Mouse (Mus musculus) MEL (cell line): ENCODE data around the gene Cmas. TPM values are rescaled to one million over a fixed set of nuclear protein-coding genes. Genes with fewer than 3 reads are reported as not detected.

Experiments used
- DNase-seq: peaks from one replicate; pipeline ENCODE4 v3.0.0; 2011; ENCODE audit warnings: low read depth, low spot score
- H3K27ac ChIP-seq: 2 replicates; pipeline ENCODE4 v1.5.1; 2012; ENCODE audit warnings: low read depth, mild to moderate bottlenecking, control low read depth, low read length, moderate library complexity; ENCODE audit not compliant: control insufficient read depth
- H3K27me3 ChIP-seq, 2 experiments: fragments of 150-350 bp in 1 of 2; sonication (generic) in 1 of 2; 2 replicates each; pipeline ENCODE4 v1.6.1; 2012; ENCODE audit warnings: low read length in 2 of 2, mild to moderate bottlenecking in 2 of 2, improper control_type of control experiment in 1 of 2, moderate library complexity in 1 of 2; ENCODE audit not compliant: insufficient read depth in 2 of 2, control insufficient read depth in 1 of 2
- H3K36me3 ChIP-seq, 2 experiments: 2 replicates each; pipeline ENCODE4 v1.6.1; 2012 to 2014; ENCODE audit warnings: low read length in 2 of 2, improper control_type of control experiment in 1 of 2, inconsistent platforms in 1 of 2, mild to moderate bottlenecking in 1 of 2; ENCODE audit not compliant: insufficient read depth in 2 of 2, control insufficient read depth in 1 of 2
- H3K4me1 ChIP-seq, 2 experiments: fragments of 150-350 bp in 1 of 2; sonication (generic) in 1 of 2; 2 replicates each; pipeline ENCODE4 v1.6.1; 2012; ENCODE audit warnings: low read length in 2 of 2, improper control_type of control experiment in 1 of 2, mild to moderate bottlenecking in 1 of 2; ENCODE audit not compliant: insufficient read depth in 2 of 2, control insufficient read depth in 1 of 2
- H3K4me3 ChIP-seq, 2 experiments: fragments of 150-350 bp in 1 of 2; sonication (generic) in 1 of 2; 2 replicates each; pipeline ENCODE4 v1.5.1; 2012; ENCODE audit warnings: low read depth in 2 of 2, low read length in 2 of 2, mild to moderate bottlenecking in 2 of 2, moderate library complexity in 2 of 2, control low read depth in 1 of 2, improper control_type of control experiment in 1 of 2; ENCODE audit not compliant: control insufficient read depth in 1 of 2, insufficient read depth in 1 of 2
- H3K79me2 ChIP-seq: 2 replicates; pipeline ENCODE4 v1.6.1; 2012; ENCODE audit warnings: mild to moderate bottlenecking, low read length, moderate library complexity; ENCODE audit not compliant: control insufficient read depth, poor library complexity, insufficient read depth
- H3K9ac ChIP-seq: 2 replicates; pipeline ENCODE4 v1.6.1; 2012; ENCODE audit warnings: low read depth, mild to moderate bottlenecking, control low read depth, low read length, moderate library complexity; ENCODE audit not compliant: control insufficient read depth, poor library complexity, severe bottlenecking
- H3K9me3 ChIP-seq: fragments of 150-350 bp; sonication (generic); replicated peaks from 2 replicates; pipeline ENCODE4 v1.6.1; 2012; ENCODE audit warnings: mild to moderate bottlenecking, low read length, improper control_type of control experiment, moderate library complexity; ENCODE audit not compliant: insufficient read depth
- BHLHE40 ChIP-seq: IDR thresholded peaks from 2 replicates; pipeline ENCODE4 v1.6.1; 2012; ENCODE audit warnings: low read depth, mild to moderate bottlenecking, inconsistent platforms, low read length, improper control_type of control experiment, borderline replicate concordance
- CHD2 ChIP-seq: IDR thresholded peaks from 2 replicates; pipeline ENCODE4 v1.6.1; 2011; ENCODE audit warnings: low read length, improper control_type of control experiment
- CTCF ChIP-seq, 3 experiments: IDR thresholded peaks in 2 of 3; conservative IDR thresholded peaks in 1 of 3; 2 replicates each; pipeline ENCODE4 v1.5.1; 2011 to 2012; ENCODE audit warnings: low read length in 3 of 3, low read depth in 2 of 3, mild to moderate bottlenecking in 2 of 3, improper control_type of control experiment in 1 of 3, inconsistent platforms in 1 of 3, mixed read lengths in 1 of 3, moderate library complexity in 1 of 3; ENCODE audit not compliant: control insufficient read depth in 1 of 3, insufficient read depth in 1 of 3, poor library complexity in 1 of 3, severe bottlenecking in 1 of 3
- E2F4 ChIP-seq: IDR thresholded peaks from 2 replicates; pipeline ENCODE4 v1.6.1; 2011; ENCODE audit warnings: low read depth, low read length, improper control_type of control experiment, borderline replicate concordance
- ELF1 ChIP-seq: IDR thresholded peaks from 2 replicates; pipeline ENCODE4 v1.6.1; 2014; ENCODE audit warnings: low read depth, mild to moderate bottlenecking, inconsistent platforms, low read length, improper control_type of control experiment, moderate library complexity
- EP300 ChIP-seq, 2 experiments: IDR thresholded peaks; 2 replicates each; pipeline ENCODE4 v1.6.1; 2011; ENCODE audit warnings: improper control_type of control experiment in 2 of 2, low read length in 2 of 2, low read depth in 1 of 2, mild to moderate bottlenecking in 1 of 2
- ETS1 ChIP-seq: IDR thresholded peaks from 2 replicates; pipeline ENCODE4 v1.6.1; 2012; ENCODE audit warnings: low read depth, mild to moderate bottlenecking, inconsistent platforms, low read length, improper control_type of control experiment, moderate library complexity
- GATA1 ChIP-seq: IDR thresholded peaks from 2 replicates; pipeline ENCODE4 v1.6.1; 2011; ENCODE audit warnings: low read depth, low read length, improper control_type of control experiment
- HCFC1 ChIP-seq: IDR thresholded peaks from 2 replicates; pipeline ENCODE4 v1.6.1; 2012; ENCODE audit warnings: low read depth, mild to moderate bottlenecking, inconsistent platforms, low read length, improper control_type of control experiment, moderate library complexity
- KAT2A ChIP-seq: conservative IDR thresholded peaks from 2 replicates; pipeline ENCODE4 v1.6.1; 2012; ENCODE audit warnings: low read depth, low read length, improper control_type of control experiment, inconsistent platforms
- MAZ ChIP-seq: IDR thresholded peaks from 2 replicates; pipeline ENCODE4 v1.6.1; 2012; ENCODE audit warnings: low read depth, mild to moderate bottlenecking, inconsistent platforms, low read length, improper control_type of control experiment
- MEF2A ChIP-seq: IDR thresholded peaks from 2 replicates; pipeline ENCODE4 v1.6.1; 2014; ENCODE audit warnings: low read depth, mild to moderate bottlenecking, inconsistent platforms, low read length, improper control_type of control experiment; ENCODE audit not compliant: poor library complexity, insufficient replicate concordance, severe bottlenecking; ENCODE audit errors: extremely low read depth
- MXI1 ChIP-seq: IDR thresholded peaks from 2 replicates; pipeline ENCODE4 v1.6.1; 2011; ENCODE audit warnings: mild to moderate bottlenecking, low read depth, low read length, improper control_type of control experiment
- MYC ChIP-seq: IDR thresholded peaks from 2 replicates; pipeline ENCODE4 v1.6.1; 2011; ENCODE audit warnings: low read depth, mild to moderate bottlenecking, low read length, improper control_type of control experiment, moderate library complexity
- NRF1 ChIP-seq: IDR thresholded peaks from 2 replicates; pipeline ENCODE4 v1.6.1; 2014; ENCODE audit warnings: low read depth, mild to moderate bottlenecking, inconsistent platforms, low read length, improper control_type of control experiment, moderate library complexity; ENCODE audit not compliant: poor library complexity, insufficient read depth, severe bottlenecking
- POLR2A ChIP-seq, 2 experiments: IDR thresholded peaks; 2 replicates each; pipeline ENCODE4 v1.6.1; 2011 to 2012; ENCODE audit warnings: low read length in 2 of 2, mild to moderate bottlenecking in 2 of 2, control low read depth in 1 of 2, improper control_type of control experiment in 1 of 2, low read depth in 1 of 2, moderate library complexity in 1 of 2; ENCODE audit not compliant: control insufficient read depth in 1 of 2, insufficient read depth in 1 of 2, poor library complexity in 1 of 2
- POLR2AphosphoS2 ChIP-seq: IDR thresholded peaks from 2 replicates; pipeline ENCODE4 v1.6.1; 2011; ENCODE audit warnings: low read length, improper control_type of control experiment
- RAD21 ChIP-seq: IDR thresholded peaks from 2 replicates; pipeline ENCODE4 v1.6.1; 2011; ENCODE audit warnings: mild to moderate bottlenecking, low read depth, low read length, improper control_type of control experiment
- RCOR1 ChIP-seq: IDR thresholded peaks from 2 replicates; pipeline ENCODE4 v1.6.1; 2012; ENCODE audit warnings: low read depth, mild to moderate bottlenecking, inconsistent platforms, low read length, improper control_type of control experiment
- SIN3A ChIP-seq: IDR thresholded peaks from 2 replicates; pipeline ENCODE4 v1.6.1; 2012; ENCODE audit warnings: low read length, improper control_type of control experiment, inconsistent platforms
- SMC3 ChIP-seq: IDR thresholded peaks from 2 replicates; pipeline ENCODE4 v1.6.1; 2011; ENCODE audit warnings: low read depth, low read length, improper control_type of control experiment
- TBP ChIP-seq: IDR thresholded peaks from 2 replicates; pipeline ENCODE4 v1.8.0; 2011; ENCODE audit warnings: low read depth, low read length, improper control_type of control experiment
- USF1 ChIP-seq: IDR thresholded peaks from 2 replicates; pipeline ENCODE4 v1.6.1; 2014; ENCODE audit warnings: low read depth, mild to moderate bottlenecking, inconsistent platforms, low read length, improper control_type of control experiment, moderate library complexity
- ZC3H11A ChIP-seq: IDR thresholded peaks from 2 replicates; pipeline ENCODE4 v1.6.1; 2012; ENCODE audit warnings: low read depth, mild to moderate bottlenecking, inconsistent platforms, low read length, improper control_type of control experiment
- ZNF384 ChIP-seq: IDR thresholded peaks from 2 replicates; pipeline ENCODE4 v1.6.1; 2012; ENCODE audit warnings: low read depth, mild to moderate bottlenecking, inconsistent platforms, low read length, improper control_type of control experiment
- polyA plus RNA-seq, 2 experiments: library from polyadenylated mRNA; stranded (reverse) in 1 of 2; unstranded in 1 of 2; fragments of >175 nt in 1 of 2; fragments of >200 nt in 1 of 2; gene quantifications; 2 replicates each; pipeline versions ENCODE4 v1.2.1 to v1.2.4; 2012; ENCODE audit warnings: low replicate concordance in 2 of 2, low read depth in 1 of 2; ENCODE audit not compliant: insufficient read length in 2 of 2, insufficient read depth in 1 of 2, missing spikeins in 1 of 2
- total RNA-seq: library from RNA; depleted of rRNA; stranded (reverse); fragments of 300-350 nt; gene quantifications from 2 replicates; pipeline ENCODE4 v1.2.3, GENCODE M21; 2012

Gene Cmas
- total and polyA plus RNA-seq, 3 experiments: 29.4 to 55.0 TPM; not detected in 1

- no peak for DNase-seq
- Histone ChIP-seq H3K9ac (no peak overlapping the region), H3K4me3 (no peak overlapping the region), H3K27me3 (peaks cover 4 to 10% of the 10 kb centered on the region in 2 experiments), H3K36me3 (no peaks in the 10 kb centered on the region), H3K79me2 (no peaks in the 10 kb centered on the region), H3K27ac (no peak overlapping the region), H3K9me3 (no peaks in the 10 kb centered on the region), H3K4me1 (no peaks in the 10 kb centered on the region)
- no peak for TF ChIP-seq POLR2A (IDR thresholded peaks at IDR 0.05; ENCODE audit: control insufficient read depth in 1 of 2, insufficient read depth in 1 of 2, low read depth in 1 of 2, low read length in 2 of 2, poor library complexity in 1 of 2)
- no peak for TF ChIP-seq ETS1
- no peak for TF ChIP-seq HCFC1
- TF ChIP-seq CTCF (IDR thresholded peaks at IDR 0.05 in 2 of 3, conservative IDR thresholded peaks at IDR 0.05 in 1 of 3; ENCODE audit: control insufficient read depth in 1 of 3, insufficient read depth in 1 of 3, low read depth in 2 of 3, low read length in 3 of 3, poor library complexity in 1 of 3, severe bottlenecking in 1 of 3): no peak
- TF ChIP-seq MAZ: no peak
- no peak for TF ChIP-seq TBP
- no peak for TF ChIP-seq USF1
- TF ChIP-seq MXI1: no peak
- TF ChIP-seq SMC3: no peak
- no peak for TF ChIP-seq GATA1
- TF ChIP-seq SIN3A: no peak
- TF ChIP-seq POLR2AphosphoS2: no peak
- TF ChIP-seq ELF1: no peak
- TF ChIP-seq EP300 (IDR thresholded peaks at IDR 0.05; ENCODE audit: low read depth in 1 of 2, low read length in 2 of 2): no peak
- no peak for TF ChIP-seq KAT2A
- TF ChIP-seq E2F4: no peak
- TF ChIP-seq BHLHE40: no peak
Observed at GRCm38 (mm10) chr6:142732567-142733290, 23.8 kb upstream of the Cmas start.

DNA sequence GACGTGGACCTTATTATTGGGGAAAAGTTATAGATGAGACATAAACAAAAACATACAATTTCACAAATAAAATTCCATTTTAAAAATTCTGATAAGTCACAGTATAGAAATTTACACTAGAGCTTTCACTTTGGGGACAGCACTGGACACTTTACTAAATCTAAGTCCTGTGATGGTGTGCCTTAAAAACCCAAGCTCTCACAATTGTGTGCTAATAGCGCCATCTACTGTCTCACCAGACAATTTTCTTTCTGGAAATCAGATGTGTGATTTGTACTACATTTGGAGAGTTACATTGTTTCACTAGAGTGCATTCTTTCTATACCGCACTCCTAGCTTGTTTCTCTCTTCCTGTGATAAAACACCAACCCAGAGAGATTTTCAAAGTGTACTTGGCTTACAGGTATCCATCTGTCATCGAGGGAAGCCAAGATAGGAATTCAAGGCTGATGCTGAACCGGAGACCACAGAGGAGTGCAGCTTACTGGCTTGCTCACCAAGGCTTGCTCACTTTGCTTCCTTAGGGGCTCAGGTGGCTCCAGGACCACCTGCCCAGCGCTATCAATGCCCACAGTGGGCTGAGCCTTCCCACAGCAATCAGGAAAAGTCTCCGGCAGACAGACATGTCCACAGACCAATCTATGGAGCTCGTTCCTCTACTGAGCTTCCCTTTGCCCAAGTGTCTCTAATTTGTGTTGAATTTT lies 21.0 kb upstream of the Cmas start:
- H3K27me3 ChIP-seq: peaks cover 1 to 3% of the 10 kb centered on the region in 2 experiments; a peak in 2 of 4 replicates
- DNase-seq: peak; percentile 60
- no peaks in the 10 kb centered on the region for H3K36me3 ChIP-seq
- H3K79me2 ChIP-seq: no peaks in the 10 kb centered on the region
- no peak overlapping the region for H3K27ac ChIP-seq
- H3K9ac ChIP-seq: no peak overlapping the region
- TF ChIP-seq RAD21: peak; percentile 96
- peak; percentile 37 to 86 (median 55) for TF ChIP-seq CTCF (IDR thresholded peaks at IDR 0.05 in 2 of 3, conservative IDR thresholded peaks at IDR 0.05 in 1 of 3; ENCODE audit: control insufficient read depth in 1 of 3, insufficient read depth in 1 of 3, low read depth in 2 of 3, low read length in 3 of 3, poor library complexity in 1 of 3, severe bottlenecking in 1 of 3)
- TF ChIP-seq ZNF384: no peak
- TF ChIP-seq E2F4: no peak
- TF ChIP-seq SMC3: peak; percentile 91
- TF ChIP-seq ELF1: no peak
- no peak for TF ChIP-seq CHD2
- TF ChIP-seq RCOR1: no peak
- no peak for TF ChIP-seq KAT2A
- TF ChIP-seq MEF2A: no peak
- TF ChIP-seq ZC3H11A: peak; percentile 82
- TF ChIP-seq MYC: 0 out of 2 replicates have a peak, but pooled peaks have one; percentile 20
- TF ChIP-seq NRF1: no peak
- TF ChIP-seq MXI1: no peak
- TF ChIP-seq, all 39 proteins: peak for 5
- H3K4me1 ChIP-seq: no peaks in the 10 kb centered on the region
- H3K4me3 ChIP-seq: no peak overlapping the region
- no peaks in the 10 kb centered on the region for H3K9me3 ChIP-seq
